ENCODE assay signal across 30 mouse cellular contexts in the genomic region with DNA sequence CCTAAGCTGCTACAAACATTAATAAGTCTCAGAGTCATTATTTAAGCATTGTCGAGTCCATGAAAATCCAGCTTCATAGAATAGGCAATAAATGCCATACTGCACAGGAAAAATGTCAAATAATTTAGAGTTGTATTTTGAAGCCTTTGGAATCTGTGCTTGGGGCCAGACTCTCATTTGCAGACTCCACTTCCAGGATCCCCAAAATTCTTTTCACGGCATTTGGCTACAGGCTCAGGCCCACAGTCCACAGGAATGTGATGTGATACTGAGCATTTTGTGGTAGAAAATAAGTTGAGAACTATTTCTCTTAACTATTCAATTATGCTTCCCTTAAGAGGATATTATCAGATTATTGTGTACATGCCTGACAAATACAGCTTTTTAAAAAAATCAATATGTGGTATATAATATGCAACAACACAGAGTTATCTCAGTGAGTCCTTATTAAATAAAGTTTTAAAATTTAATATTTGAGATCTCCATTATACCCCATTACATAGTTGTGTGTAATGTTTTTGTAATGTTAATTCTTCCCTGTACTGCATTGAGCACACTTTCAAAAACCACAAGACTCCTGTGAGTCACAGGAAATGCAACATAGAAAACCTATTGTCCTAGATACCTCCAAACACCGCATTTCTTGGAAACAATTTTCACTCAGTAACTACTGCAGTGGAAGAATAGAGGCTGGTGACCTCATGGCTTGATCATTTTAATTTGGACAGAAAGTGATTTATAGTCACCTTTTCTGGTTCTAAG.
DNase-seq lines count a peak whose midpoint lies in the region; ATAC-seq and TF ChIP-seq lines count a peak whose summit lies in the region.
"Had no signal": no experiment of that assay in that cellular context is flagged by ENCODE, and none has a peak within 500 bp of the region (broad histone marks: within the 10 kb centered on the region; RNA-seq: fewer than 3 reads in every experiment).

No protein-coding gene starts in this region.

- no peaks in the 10 kb centered on the region for H3K27me3 ChIP-seq in intestine, embryonic 14.5 days (replicated peaks; ENCODE audit: control insufficient read depth, insufficient read depth, low read length)
- H3K27me3 ChIP-seq in intestine, postnatal 0 days (replicated peaks; ENCODE audit: control insufficient read depth, insufficient read depth, low read length), result no peaks in the 10 kb centered on the region
- H3K27me3 ChIP-seq in liver, embryonic 11.5 days (replicated peaks; ENCODE audit: control insufficient read depth, insufficient read depth, low read length), result no peaks in the 10 kb centered on the region
- H3K27me3 ChIP-seq: CH12.LX; embryonic facial prominence, embryonic 12.5 days; forebrain, embryonic 12.5 days; forebrain, embryonic 15.5 days; heart, embryonic 13.5 days had no signal

- no peak for TF ChIP-seq CTCF in intestine, postnatal 0 days (IDR thresholded peaks at IDR 0.05; ENCODE audit: low read depth)
- no peak for TF ChIP-seq CTCF in embryonic fibroblast, embryonic 13.5 days (IDR thresholded peaks at IDR 0.05; ENCODE audit: borderline replicate concordance, insufficient read depth, low read length)

- 77% methylated on average over 3 of the region's 3 CpGs for WGBS in intestine, embryonic 14.5 days
- 54% methylated on average over 3 of the region's 3 CpGs for WGBS in intestine, postnatal 0 days
- 79% methylated on average over 3 of the region's 3 CpGs for WGBS in liver, embryonic 11.5 days

- H3K4me1 ChIP-seq in intestine, embryonic 14.5 days (replicated peaks; ENCODE audit: control insufficient read depth, insufficient read depth, low read length), result no peaks in the 10 kb centered on the region
- no peaks in the 10 kb centered on the region for H3K4me1 ChIP-seq in intestine, postnatal 0 days (replicated peaks; ENCODE audit: control insufficient read depth, insufficient read depth, low read length)
- H3K4me1 ChIP-seq in embryonic fibroblast, embryonic 13.5 days (ENCODE audit: control insufficient read depth, insufficient read depth, low read length), result peaks cover 3% of the 10 kb centered on the region; the same call in 1 of the 2 replicates
- H3K4me1 ChIP-seq in liver, embryonic 11.5 days (replicated peaks; ENCODE audit: control insufficient read depth, insufficient read depth, low read length), result no peaks in the 10 kb centered on the region
- H3K4me1 ChIP-seq: embryonic facial prominence, embryonic 12.5 days; forebrain, embryonic 12.5 days; forebrain, embryonic 15.5 days; heart, embryonic 10.5 days; heart, embryonic 13.5 days had no signal

- no peak overlapping the region for H3K9ac ChIP-seq in intestine, embryonic 14.5 days (ENCODE audit: low read length)
- H3K9ac ChIP-seq in intestine, postnatal 0 days (ENCODE audit: low read depth, low read length), result no peak overlapping the region
- no peak overlapping the region for H3K9ac ChIP-seq in liver, embryonic 11.5 days (ENCODE audit: low read depth, low read length)
- H3K9ac ChIP-seq: embryonic facial prominence, embryonic 12.5 days; forebrain, embryonic 12.5 days; forebrain, embryonic 15.5 days; heart, embryonic 13.5 days; hindbrain, embryonic 14.5 days had no signal

- no peak for DNase-seq in intestine, embryonic 14.5 days (ENCODE audit: low spot score)
- peak; percentile 45 for DNase-seq in 416B (ENCODE audit: low read depth)
- DNase-seq in NIH3T3 (ENCODE audit: low read depth), result peak; percentile 31
- DNase-seq in thymus, postnatal 10 days (ENCODE audit: low spot score in 2 of 2), result no peak
- DNase-seq in liver, embryonic 11.5 days (ENCODE audit: low spot score), result no peak
- no peak for DNase-seq in ovary, postnatal 36 days (ENCODE audit: low spot score)
- DNase-seq: adrenal gland, adult 2 months; adrenal gland, postnatal 25 days; cerebellum, adult 18-20 months; cerebellum, adult 9-10 months; cerebellum, postnatal 14 days; gastrocnemius, postnatal 10 days; gastrocnemius, postnatal 36 days; heart, adult 2 months; heart, postnatal 14 days; heart, postnatal 4 days; kidney, adult 11 months; kidney, adult 8-10 months had no signal

- peak; percentile 12 for ATAC-seq in intestine, embryonic 14.5 days (replicated peaks; ENCODE audit: low FRiP score, low TSS enrichment, low read depth)
- ATAC-seq in intestine, postnatal 0 days, result no peak
- no peak for ATAC-seq in liver, embryonic 11.5 days (replicated peaks; ENCODE audit: low FRiP score)
- ATAC-seq: forebrain, embryonic 15.5 days; hindbrain, postnatal 0 days; inflammation-experienced regulatory T-cells, adult 6 months had no signal

- H3K9me3 ChIP-seq in intestine, embryonic 14.5 days (ENCODE audit: control insufficient read depth, low read length), result no peaks in the 10 kb centered on the region
- H3K9me3 ChIP-seq in intestine, postnatal 0 days (ENCODE audit: control insufficient read depth), result no peaks in the 10 kb centered on the region
- no peaks in the 10 kb centered on the region for H3K9me3 ChIP-seq in liver, embryonic 11.5 days (ENCODE audit: control insufficient read depth, low read length)
- H3K9me3 ChIP-seq: embryonic facial prominence, embryonic 12.5 days; forebrain, embryonic 12.5 days; forebrain, embryonic 15.5 days had no signal

- no peak overlapping the region for H3K4me2 ChIP-seq in intestine, embryonic 14.5 days (ENCODE audit: low read length)
- H3K4me2 ChIP-seq in intestine, postnatal 0 days (replicated peaks; ENCODE audit: low read depth), result no peak overlapping the region
- H3K4me2 ChIP-seq in liver, embryonic 11.5 days, result no peak overlapping the region
- H3K4me2 ChIP-seq: embryonic facial prominence, embryonic 12.5 days; forebrain, embryonic 12.5 days; forebrain, embryonic 15.5 days; heart, embryonic 13.5 days; hindbrain, embryonic 14.5 days had no signal

- H3K27ac ChIP-seq in intestine, embryonic 14.5 days (ENCODE audit: low read depth), result no peak overlapping the region
- no peak overlapping the region for H3K27ac ChIP-seq in intestine, postnatal 0 days (ENCODE audit: low read depth, low read length)
- H3K27ac ChIP-seq in embryonic fibroblast, embryonic 13.5 days (ENCODE audit: insufficient read depth, low read length), result peak overlapping the region; percentile 98
- no peak overlapping the region for H3K27ac ChIP-seq in liver, embryonic 11.5 days (ENCODE audit: low read depth, low read length)
- H3K27ac ChIP-seq: embryonic facial prominence, embryonic 12.5 days; forebrain, embryonic 12.5 days; forebrain, embryonic 15.5 days; heart, adult 2 months; heart, embryonic 10.5 days; heart, embryonic 13.5 days; hindbrain, embryonic 14.5 days; hindbrain, postnatal 0 days had no signal

- H3K4me3 ChIP-seq in intestine, embryonic 14.5 days (ENCODE audit: low read depth, low read length), result no peak overlapping the region
- H3K4me3 ChIP-seq in intestine, postnatal 0 days (ENCODE audit: low read depth, low read length), result no peak overlapping the region
- no peak overlapping the region for H3K4me3 ChIP-seq in embryonic fibroblast, embryonic 13.5 days (ENCODE audit: insufficient read depth, low read length)
- no peak overlapping the region for H3K4me3 ChIP-seq in liver, embryonic 11.5 days (ENCODE audit: low read depth, low read length)
- H3K4me3 ChIP-seq: embryonic facial prominence, embryonic 12.5 days; forebrain, embryonic 12.5 days; forebrain, embryonic 15.5 days; heart, adult 2 months; heart, embryonic 10.5 days; heart, embryonic 13.5 days had no signal

- TF ChIP-seq POLR2A in embryonic fibroblast, embryonic 13.5 days (IDR thresholded peaks at IDR 0.05; ENCODE audit: low read depth, low read length), result no peak

- H3K36me3 ChIP-seq in intestine, embryonic 14.5 days (ENCODE audit: control insufficient read depth, insufficient read depth, low read length), result no peaks in the 10 kb centered on the region
- H3K36me3 ChIP-seq in intestine, postnatal 0 days (ENCODE audit: control insufficient read depth, insufficient read depth), result no peaks in the 10 kb centered on the region
- no peaks in the 10 kb centered on the region for H3K36me3 ChIP-seq in liver, embryonic 11.5 days (ENCODE audit: control insufficient read depth, insufficient read depth, low read length)
- H3K36me3 ChIP-seq: embryonic facial prominence, embryonic 12.5 days; forebrain, embryonic 12.5 days; forebrain, embryonic 15.5 days; G1E; heart, embryonic 10.5 days; heart, embryonic 13.5 days had no signal

Comparison
In these comparisons a context has a peak if more than half of its experiments do, and no peak if none do; other contexts are left out.
1. DNase-seq: peak in 416B (single experiment) and NIH3T3 (single experiment); none in intestine, embryonic 14.5 days (single experiment), thymus, postnatal 10 days (0 of 2), liver, embryonic 11.5 days (single experiment) and ovary, postnatal 36 days (single experiment).